Mouse (Mus musculus) stomach, embryonic 14.5 days (tissue): ENCODE data around the gene Ell. TPM values are rescaled to one million over a fixed set of nuclear protein-coding genes. Genes with fewer than 3 reads are reported as not detected.

Experiments used
- ATAC-seq: fragments of 200-750 bp; cut with Nextera tagmentation; 2 replicates; pipeline ENCODE4 v1.8.0; 2017; ENCODE audit warnings: low read depth, moderate TSS enrichment; ENCODE audit not compliant: insufficient number of reproducible peaks, insufficient read depth, low FRiP score
- H3K27ac ChIP-seq: fragments of 300-500 bp; sonication (generic); 2 replicates; pipeline ENCODE4 v1.5.1; 2014; ENCODE audit warnings: mild to moderate bottlenecking, low read length, moderate library complexity, mixed read lengths
- H3K27me3 ChIP-seq: fragments of 300-500 bp; sonication (generic); 2 replicates; pipeline ENCODE4 v1.6.1; 2014; ENCODE audit warnings: low read length, control low read depth, mixed read lengths; ENCODE audit not compliant: control insufficient read depth, insufficient read depth
- H3K36me3 ChIP-seq: fragments of 300-500 bp; sonication (generic); 2 replicates; pipeline ENCODE4 v1.6.1; 2014; ENCODE audit warnings: mild to moderate bottlenecking, control low read depth, low read length, moderate library complexity, mixed read lengths; ENCODE audit not compliant: control insufficient read depth, insufficient read depth
- H3K4me1 ChIP-seq: fragments of 300-500 bp; sonication (generic); 2 replicates; pipeline ENCODE4 v1.6.1; 2014; ENCODE audit warnings: low read length, control low read depth, mixed read lengths; ENCODE audit not compliant: control insufficient read depth, insufficient read depth
- H3K4me2 ChIP-seq: fragments of 300-500 bp; sonication (generic); replicated peaks from 2 replicates; pipeline ENCODE4 v1.6.1; 2014; ENCODE audit warnings: low read depth, low read length, control low read depth
- H3K4me3 ChIP-seq: fragments of 300-500 bp; sonication (generic); 2 replicates; pipeline ENCODE4 v1.5.1; 2014; ENCODE audit warnings: low read depth, low read length, control low read depth
- H3K9ac ChIP-seq: fragments of 300-500 bp; sonication (generic); replicated peaks from 2 replicates; pipeline ENCODE4 v1.6.1; 2014; ENCODE audit warnings: low read depth, mild to moderate bottlenecking, control low read depth, low read length, moderate library complexity, mixed read lengths
- H3K9me3 ChIP-seq: fragments of 300-500 bp; sonication (generic); 2 replicates; pipeline ENCODE4 v1.6.1; 2016; ENCODE audit warnings: low read depth, low read length, control low read depth; ENCODE audit not compliant: control insufficient read depth
- WGBS: fragments of 180-500 bp; shearing (Covaris S2); extraction: QIAGEN DNeasy Blood & Tissue Kit; methylation state at CpG from one replicate; pipeline ENCODE4 v1.1.7; 2014; 5-methylcytosine and 5-hydroxymethylcytosine counted together
- polyA plus RNA-seq: library from polyadenylated mRNA; unstranded; fragments of >200 nt; fragmentation: Nextera tagmentation; extraction: Ambion mirVana; gene quantifications from 2 replicates; pipeline ENCODE4 v1.2.1, GENCODE M21; 2014

Gene Ell
- 17.1 and 17.9 TPM in 2 replicates for polyA plus RNA-seq

- Histone ChIP-seq H3K9ac (peak within 1 kb of the TSS; percentile 73), H3K4me1 (peaks cover 19% of the 10 kb centered on the region), H3K36me3 (peaks cover 27% of the 10 kb centered on the region; the same call in 1 of the 2 replicates), H3K27ac (peak within 1 kb of the TSS; percentile 86), H3K9me3 (no peaks in the 10 kb centered on the region), H3K4me2 (peak within 1 kb of the TSS; percentile 96), H3K4me3 (peak within 1 kb of the TSS; percentile 82), H3K27me3 (no peaks in the 10 kb centered on the region)
- ATAC-seq: peak; percentile 92
- under 1% methylated on average over 57 of the region's 58 CpGs for WGBS
These were observed at the start of gene Ell for GRCm38 (mm10) chr8:70539077-70539813. Ell (plus strand) TSS chr8:70539457.

GRCm38 (mm10) chr8:70489576-70489975 is 49.7 kb upstream of the Ell start:
- no peak for ATAC-seq
- no peaks in the 10 kb centered on the region for H3K36me3 ChIP-seq
- no peak overlapping the region for H3K27ac ChIP-seq
- 2% methylated on average over 28 of the region's 41 CpGs for WGBS
- H3K4me3 ChIP-seq: peak overlapping the region; percentile 24
- peaks cover 30% of the 10 kb centered on the region for H3K4me1 ChIP-seq
- peaks cover 90% of the 10 kb centered on the region for H3K27me3 ChIP-seq
- no peak overlapping the region for H3K9ac ChIP-seq
- no peaks in the 10 kb centered on the region for H3K9me3 ChIP-seq
- H3K4me2 ChIP-seq: peak overlapping the region; percentile 51

GRCm38 (mm10) chr8:70490061-70490879 is 49.0 kb upstream of the Ell start:
- Histone ChIP-seq H3K36me3 (no peaks in the 10 kb centered on the region), H3K4me1 (peaks cover 30% of the 10 kb centered on the region), H3K9ac (no peak overlapping the region), H3K27me3 (peaks cover 94% of the 10 kb centered on the region), H3K4me2 (no peak overlapping the region; the same call in 1 of the 2 replicates), H3K4me3 (no peak overlapping the region), H3K9me3 (no peaks in the 10 kb centered on the region), H3K27ac (no peak overlapping the region)
- no peak for ATAC-seq
- WGBS: 16% methylated on average over 10 of the region's 10 CpGs

DNA sequence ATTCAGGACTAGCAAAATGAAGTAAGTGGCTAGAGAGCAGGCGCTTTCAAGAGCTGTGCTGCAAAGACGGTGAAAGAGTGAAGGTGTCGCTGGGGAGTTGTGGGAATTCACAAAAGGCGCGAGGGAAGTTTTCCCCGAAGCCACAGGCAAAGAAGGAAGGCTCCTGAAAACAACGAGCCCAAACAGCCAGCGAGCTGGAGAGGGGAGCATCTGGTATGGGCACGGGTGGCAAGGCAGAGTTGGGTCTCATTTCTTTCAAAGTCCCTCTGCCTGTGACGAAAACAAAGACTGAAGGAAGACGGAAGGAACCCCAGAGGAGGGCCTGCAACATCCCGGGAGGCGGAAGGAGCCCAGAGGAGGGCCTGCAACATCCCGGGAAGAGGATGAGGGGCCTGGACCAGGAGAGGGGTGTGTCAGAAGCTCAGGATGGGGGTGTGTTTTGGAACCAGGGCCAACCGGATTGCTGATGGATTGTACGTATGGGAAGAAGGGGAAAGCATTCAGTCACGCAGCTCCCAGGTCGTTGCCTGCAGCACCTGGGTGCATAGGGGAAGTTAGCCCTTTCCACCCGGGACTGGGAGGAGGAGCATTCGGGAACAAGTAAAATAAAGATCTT is 48.3 kb upstream of the Ell start:
- 6% methylated on average over 20 of the region's 20 CpGs for WGBS
- Histone ChIP-seq H3K36me3 (no peaks in the 10 kb centered on the region), H3K4me3 (no peak overlapping the region), H3K27ac (no peak overlapping the region), H3K4me2 (no peak overlapping the region), H3K27me3 (peaks cover 95% of the 10 kb centered on the region), H3K9me3 (no peaks in the 10 kb centered on the region), H3K9ac (no peak overlapping the region), H3K4me1 (peaks cover 30% of the 10 kb centered on the region)
- ATAC-seq: no peak

GRCm38 (mm10) chr8:70492664-70493640 is 46.3 kb upstream of the Ell start, which contains the start of gene Crlf1:
Crlf1 (plus strand) TSS chr8:70493158.
- Histone ChIP-seq H3K4me3 (peak within 1 kb of the TSS; percentile 31), H3K9ac (no peak within 1 kb of the TSS), H3K27me3 (peaks cover 95% of the 10 kb centered on the region), H3K4me2 (peak within 1 kb of the TSS; percentile 83), H3K27ac (no peak within 1 kb of the TSS), H3K4me1 (peaks cover 30% of the 10 kb centered on the region), H3K36me3 (no peaks in the 10 kb centered on the region), H3K9me3 (no peaks in the 10 kb centered on the region)
- 1% methylated on average over 45 of the region's 93 CpGs for WGBS
- no peak for ATAC-seq

GRCm38 (mm10) chr8:70493692-70494415 is 45.4 kb upstream of the Ell start:
- no peak for ATAC-seq
- H3K4me3 ChIP-seq: peak overlapping the region; percentile 31; the same call in 1 of the 2 replicates
- H3K4me1 ChIP-seq: peaks cover 21% of the 10 kb centered on the region; the same call in 1 of the 2 replicates
- H3K4me2 ChIP-seq: peak overlapping the region; percentile 83
- H3K9me3 ChIP-seq: no peaks in the 10 kb centered on the region
- 1% methylated on average over 47 of the region's 47 CpGs for WGBS
- H3K36me3 ChIP-seq: no peaks in the 10 kb centered on the region
- peaks cover 89% of the 10 kb centered on the region for H3K27me3 ChIP-seq
- H3K27ac ChIP-seq: no peak overlapping the region
- H3K9ac ChIP-seq: no peak overlapping the region

GRCm38 (mm10) chr8:70494416-70494945 is 44.8 kb upstream of the Ell start:
- Histone ChIP-seq H3K4me2 (no peak overlapping the region), H3K27me3 (peaks cover 83% of the 10 kb centered on the region), H3K9ac (no peak overlapping the region), H3K27ac (no peak overlapping the region), H3K9me3 (no peaks in the 10 kb centered on the region), H3K4me3 (no peak overlapping the region), H3K4me1 (peaks cover 16% of the 10 kb centered on the region; the same call in 1 of the 2 replicates), H3K36me3 (no peaks in the 10 kb centered on the region)
- no peak for ATAC-seq
- WGBS: 2% methylated on average over 28 of the region's 28 CpGs
